13 mouse cellular contexts compared by ENCODE assay signal in the genomic region with DNA sequence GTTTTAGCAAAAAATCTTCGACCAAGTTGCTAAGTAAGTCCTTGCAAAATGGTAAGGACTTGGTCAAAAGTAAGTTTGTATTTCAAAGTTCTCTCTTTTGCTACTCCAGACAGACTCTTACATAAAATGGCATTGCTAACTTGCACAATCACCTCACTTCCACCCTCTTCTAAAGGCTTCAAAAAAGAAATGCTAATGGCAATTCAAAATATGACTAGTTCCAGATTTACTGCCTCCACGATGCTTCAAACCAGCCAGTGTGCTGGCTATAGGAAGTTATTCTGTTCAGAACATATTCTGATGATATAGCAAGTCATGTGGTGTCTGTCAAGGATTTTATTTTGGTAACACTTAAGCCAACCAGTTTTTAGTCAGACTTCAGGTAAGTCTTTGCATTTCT.
"Had no signal": no experiment of that assay in that cellular context is flagged by ENCODE, and none has a peak within 500 bp of the region (broad histone marks: within the 10 kb centered on the region; RNA-seq: fewer than 3 reads in every experiment).

No protein-coding gene starts in this region.

- DNase-seq: kidney, adult 2 months; kidney, postnatal 14 days; lung, embryonic 14.5 days; right cerebral cortex, postnatal 14 days; thymus, adult 18-20 months; thymus, postnatal 14 days had no signal

- H3K9me3 ChIP-seq: kidney, embryonic 15.5 days; limb, embryonic 10.5 days; liver, embryonic 15.5 days; megakaryocyte, embryonic 14.5 days; midbrain, embryonic 15.5 days; neural tube, embryonic 13.5 days had no signal

- H3K36me3 ChIP-seq: liver, embryonic 15.5 days had no signal

- H3K4me3 ChIP-seq: kidney, embryonic 15.5 days; limb, embryonic 10.5 days; liver, embryonic 15.5 days; midbrain, embryonic 15.5 days; neural tube, embryonic 13.5 days had no signal

- H3K9ac ChIP-seq: kidney, embryonic 15.5 days; liver, embryonic 15.5 days; lung, embryonic 14.5 days; midbrain, embryonic 15.5 days; neural tube, embryonic 13.5 days had no signal

- H3K27me3 ChIP-seq: kidney, embryonic 15.5 days; liver, embryonic 15.5 days; megakaryocyte, embryonic 14.5 days; midbrain, embryonic 15.5 days; neural tube, embryonic 13.5 days had no signal

- H3K27ac ChIP-seq: kidney, embryonic 15.5 days; limb, embryonic 10.5 days; liver, embryonic 15.5 days; midbrain, embryonic 15.5 days; neural tube, embryonic 13.5 days; stomach, postnatal 0 days had no signal
